Mouse (Mus musculus): ENCODE results near the gene Rnft2.
A peak's percentile ranks its signal among the peaks of the same experiment; 100 is the strongest.

Gene Rnft2

DNA sequence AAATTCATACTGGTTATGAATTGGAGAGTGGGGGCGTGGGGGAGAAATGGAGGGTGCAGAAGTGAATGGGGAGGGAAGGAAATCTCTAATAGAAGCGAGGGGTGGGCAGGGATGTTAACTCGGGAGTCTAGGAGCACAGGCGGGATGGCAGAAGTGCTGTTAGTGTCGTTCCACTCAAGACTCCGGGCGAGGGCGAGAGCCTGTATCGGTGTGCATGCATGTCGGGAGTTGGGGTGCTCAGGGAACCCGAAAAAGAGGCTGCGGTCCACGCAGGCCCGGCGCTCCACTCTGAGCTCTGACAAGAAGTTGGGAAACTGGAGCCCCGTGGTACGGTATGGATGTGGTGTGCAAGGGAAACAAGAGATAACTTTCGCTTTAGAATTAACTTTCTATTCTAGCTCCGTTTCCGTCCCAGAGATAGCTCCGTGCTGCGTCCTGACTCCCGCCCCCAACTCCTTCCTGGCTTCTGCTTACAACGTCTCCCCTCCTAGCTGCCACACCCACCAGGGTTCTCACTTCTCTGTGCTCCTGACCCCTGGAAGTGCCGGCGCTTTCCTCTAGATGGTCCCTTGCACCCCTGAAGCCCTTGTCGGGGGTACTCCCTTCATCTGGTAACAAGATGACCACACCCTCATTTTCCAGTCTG lies 72.7 kb downstream of the Rnft2 start:
- no peak for DNase-seq (ENCODE audit: low spot score)

DNA sequence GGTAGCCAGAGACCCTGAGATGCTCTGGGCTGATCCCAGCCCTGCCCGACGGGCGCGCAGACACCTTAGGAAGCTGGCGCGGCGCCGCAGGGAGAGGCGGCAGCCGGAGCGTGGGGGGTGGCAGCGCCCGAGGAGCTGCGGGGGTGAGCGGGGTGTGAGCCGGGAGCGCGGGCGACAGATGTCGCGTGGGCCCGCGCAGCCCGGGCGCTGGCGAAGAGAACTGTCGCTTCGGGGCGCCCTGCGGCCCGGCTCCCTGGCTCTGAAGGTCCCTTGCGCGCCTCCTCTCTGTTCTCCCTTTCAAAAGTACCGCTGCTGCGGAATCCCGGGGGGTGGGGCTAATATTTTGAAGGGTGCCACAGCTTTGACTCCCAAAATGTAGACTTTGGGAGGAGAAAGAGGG lies 73.3 kb downstream of the Rnft2 start:
- DNase-seq (ENCODE audit: low spot score) = no peak

DNA sequence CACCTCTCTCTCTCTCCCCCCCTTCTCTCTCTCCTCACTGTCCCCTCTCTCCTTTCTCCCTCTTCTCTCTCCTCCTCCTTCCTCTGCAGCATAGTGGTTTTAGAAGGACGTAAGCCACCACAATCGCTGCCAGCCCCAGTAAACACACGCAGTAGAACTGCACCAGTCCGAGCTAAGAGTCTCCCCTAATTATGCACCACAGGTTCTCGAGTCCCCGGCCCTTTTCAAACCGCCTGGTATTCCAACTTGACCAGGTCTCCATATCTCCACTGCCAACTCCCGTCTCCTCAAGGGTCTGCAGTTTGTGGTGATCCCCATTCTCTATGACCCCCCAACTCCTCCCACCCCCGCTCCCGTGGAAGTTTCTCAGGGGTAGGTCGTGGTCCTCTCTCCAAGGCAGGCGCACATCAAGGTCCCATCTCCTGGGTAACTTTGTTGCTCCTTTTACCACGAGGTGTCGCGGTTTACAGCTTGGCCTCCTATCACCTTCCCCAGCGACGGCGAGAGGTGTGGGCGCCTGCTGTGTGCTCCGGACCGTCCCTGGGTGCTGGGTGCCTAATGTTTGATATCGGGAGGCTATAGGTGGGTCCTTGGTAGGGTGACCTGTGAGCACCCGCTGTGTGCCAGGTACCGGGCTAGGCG lies 73.9 kb downstream of the Rnft2 start:
- no peak for DNase-seq (ENCODE audit: low spot score)

DNA sequence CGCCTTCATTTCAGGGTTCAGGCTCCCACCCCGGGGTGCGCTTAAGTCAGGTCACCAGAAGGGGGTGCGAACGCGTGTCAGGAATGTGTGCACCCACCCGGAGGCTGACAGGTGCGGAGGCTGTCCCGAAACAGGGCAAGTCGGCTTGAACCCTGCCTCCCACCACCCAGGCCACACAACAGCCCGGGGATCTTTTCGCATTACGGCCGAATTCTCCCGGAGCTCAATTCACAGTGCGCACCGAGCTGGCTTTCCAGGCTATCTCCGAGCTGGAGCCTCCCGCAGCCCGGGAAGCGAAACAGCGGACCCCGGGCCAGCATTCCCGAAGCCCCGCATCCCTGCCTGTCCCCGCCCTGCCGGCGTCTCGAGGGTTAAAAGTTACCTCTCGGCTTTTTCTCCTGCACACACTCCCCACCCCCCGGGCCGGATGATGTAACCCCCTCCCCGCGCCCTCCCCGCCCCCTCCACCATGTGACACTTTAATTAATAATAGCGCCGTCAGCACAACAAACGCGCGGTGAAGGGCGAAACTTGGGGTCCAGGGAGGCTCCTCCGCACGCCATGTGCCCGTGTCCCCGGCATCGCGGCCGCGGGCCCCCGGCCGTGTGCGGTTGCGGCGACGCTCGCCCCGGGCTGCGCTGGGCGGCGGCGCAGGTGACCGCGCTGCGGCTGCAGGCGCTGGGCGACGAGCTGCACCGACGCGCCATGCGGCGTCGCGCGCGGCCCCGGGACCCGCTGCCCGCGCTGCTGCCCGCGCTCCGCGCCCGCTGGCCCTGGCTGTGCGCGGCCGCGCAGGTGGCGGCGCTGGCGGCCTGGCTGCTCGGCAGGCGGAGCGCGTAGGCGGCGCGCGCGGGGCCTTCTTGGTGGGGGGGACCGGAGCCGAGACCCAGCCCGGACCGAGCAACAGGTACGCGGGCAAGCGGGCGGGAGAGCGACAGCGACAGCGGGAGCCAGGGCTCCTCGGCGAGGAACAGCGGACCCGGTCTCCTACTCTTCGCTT lies 75.4 kb downstream of the Rnft2 start:
- DNase-seq (ENCODE audit: low spot score) = no peak

DNA sequence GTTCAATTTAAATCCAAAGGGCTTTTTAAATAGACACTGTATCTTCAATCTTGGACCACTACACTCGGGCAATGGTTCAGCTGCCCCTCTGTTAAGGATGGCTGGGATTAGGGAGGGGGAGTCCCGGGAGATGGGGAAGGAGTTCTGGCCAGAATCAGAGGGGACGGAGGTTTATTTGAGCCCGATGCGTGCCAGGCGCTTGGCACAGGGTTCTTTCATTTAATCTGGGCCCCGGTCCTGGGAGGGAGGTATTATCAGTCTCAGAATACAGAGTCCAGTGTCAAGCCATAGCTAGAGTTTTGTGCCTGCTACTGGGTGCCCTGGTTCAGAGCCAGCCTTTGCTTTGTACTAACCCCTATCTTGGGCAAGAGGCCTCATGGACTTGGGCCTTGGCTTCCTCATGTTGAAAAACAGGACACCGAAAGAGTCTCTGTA lies 77.3 kb downstream of the Rnft2 start:
- DNase-seq (ENCODE audit: low spot score) = no peak

DNA sequence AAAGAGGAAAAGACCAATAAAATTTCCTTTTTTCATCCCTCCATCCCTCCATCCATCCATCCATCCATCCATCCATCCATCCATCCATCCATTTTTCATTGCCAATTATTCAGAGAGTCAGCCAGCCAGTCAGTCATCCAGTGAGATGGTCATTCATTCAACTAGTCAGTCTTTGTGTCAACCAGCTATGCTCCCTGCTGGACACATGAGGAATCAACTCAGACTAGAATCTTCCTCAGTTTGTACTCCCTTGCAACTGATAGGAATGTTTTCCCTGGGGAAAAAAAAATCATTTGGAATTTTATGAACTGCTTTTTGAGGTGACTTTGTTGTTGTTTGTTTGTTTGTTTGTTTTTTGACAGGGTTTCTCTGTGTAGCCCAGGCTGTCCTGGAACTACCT lies 79.5 kb downstream of the Rnft2 start:
- DNase-seq (ENCODE audit: low spot score) = no peak

DNA sequence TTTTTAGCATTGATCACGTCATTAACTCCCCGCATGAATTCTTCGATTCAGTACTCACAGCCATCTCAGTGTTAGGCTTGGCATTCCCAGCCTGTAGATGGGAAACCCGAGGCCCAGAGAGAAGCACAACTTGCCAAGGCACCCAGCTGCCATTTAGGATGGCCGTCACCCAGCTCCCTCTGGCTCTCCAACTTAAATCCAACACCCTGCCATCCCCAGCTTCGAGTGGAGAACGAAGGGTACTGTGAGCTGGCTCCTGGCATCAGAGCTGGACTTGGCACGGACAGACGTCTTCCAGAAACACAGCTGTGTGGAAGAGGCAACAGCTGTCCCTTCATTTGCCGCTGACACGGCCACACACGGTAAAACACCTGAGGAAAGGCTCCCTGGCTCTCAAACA lies 80.3 kb downstream of the Rnft2 start, which contains the start of gene Hrk:
Gene Hrk (plus strand): TSS at position 68 of the 400 bp plus-strand sequence.
- DNase-seq (ENCODE audit: low spot score) = no peak

DNA sequence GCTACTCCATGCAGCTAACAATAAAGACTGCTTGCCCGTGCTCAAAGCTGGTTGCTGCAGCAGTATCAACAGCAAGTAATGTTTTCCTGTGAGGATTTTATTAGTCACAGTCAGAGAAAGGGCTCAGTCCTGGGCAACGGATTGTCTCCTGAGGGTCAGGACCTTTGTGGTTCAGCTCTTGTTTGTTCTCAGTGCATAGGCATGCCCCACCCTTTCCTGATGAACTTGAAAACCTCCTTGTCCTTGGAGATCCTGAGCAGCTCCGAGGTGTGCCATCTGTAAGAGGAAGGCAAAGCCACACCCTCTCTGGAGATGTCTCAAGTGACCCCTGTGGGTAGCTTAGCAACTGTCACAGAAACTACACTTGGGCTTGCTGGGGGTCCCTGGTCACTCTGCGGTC lies 84.2 kb downstream of the Rnft2 start:
- DNase-seq (ENCODE audit: low spot score) = no peak

DNA sequence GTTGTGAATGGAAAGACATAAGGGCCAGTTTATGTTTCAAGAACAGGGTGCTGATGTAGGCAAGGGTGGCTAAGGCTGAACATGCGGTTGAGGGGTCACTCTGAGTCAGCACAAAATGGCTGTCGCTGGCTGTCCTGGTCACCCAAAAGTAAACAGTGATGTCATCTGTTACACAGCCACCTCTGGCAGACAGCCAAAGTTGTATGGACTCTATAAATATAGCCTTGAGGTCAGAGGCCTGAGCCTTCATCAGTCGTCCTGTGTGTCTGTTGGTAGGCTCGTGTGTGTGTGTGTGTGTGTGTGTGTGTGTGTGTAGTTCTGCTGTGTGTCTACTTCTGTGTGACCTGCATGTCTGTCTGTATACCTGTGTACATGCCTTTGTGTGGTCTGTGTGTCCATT lies 87.9 kb downstream of the Rnft2 start:
- DNase-seq (ENCODE audit: low spot score) = no peak

DNA sequence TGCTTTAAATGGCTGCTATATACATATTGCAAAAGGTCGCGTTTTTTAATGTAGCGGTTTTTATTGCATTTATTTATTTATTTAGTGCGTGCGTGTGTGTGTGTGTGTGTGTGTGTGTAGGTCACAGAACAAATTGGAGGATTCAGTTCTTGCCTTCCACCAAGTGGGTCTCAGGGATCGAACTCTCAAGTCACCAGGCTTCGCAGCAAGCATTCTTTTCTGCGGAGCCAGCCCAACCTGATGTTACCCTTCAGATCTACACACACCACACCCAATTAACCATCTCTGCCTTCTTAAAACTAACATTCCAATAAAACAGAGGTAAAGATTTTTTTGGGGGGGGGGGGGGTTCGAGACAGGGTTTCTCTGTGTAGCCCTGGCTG lies 89.4 kb downstream of the Rnft2 start:
- DNase-seq (ENCODE audit: low spot score) = no peak

DNA sequence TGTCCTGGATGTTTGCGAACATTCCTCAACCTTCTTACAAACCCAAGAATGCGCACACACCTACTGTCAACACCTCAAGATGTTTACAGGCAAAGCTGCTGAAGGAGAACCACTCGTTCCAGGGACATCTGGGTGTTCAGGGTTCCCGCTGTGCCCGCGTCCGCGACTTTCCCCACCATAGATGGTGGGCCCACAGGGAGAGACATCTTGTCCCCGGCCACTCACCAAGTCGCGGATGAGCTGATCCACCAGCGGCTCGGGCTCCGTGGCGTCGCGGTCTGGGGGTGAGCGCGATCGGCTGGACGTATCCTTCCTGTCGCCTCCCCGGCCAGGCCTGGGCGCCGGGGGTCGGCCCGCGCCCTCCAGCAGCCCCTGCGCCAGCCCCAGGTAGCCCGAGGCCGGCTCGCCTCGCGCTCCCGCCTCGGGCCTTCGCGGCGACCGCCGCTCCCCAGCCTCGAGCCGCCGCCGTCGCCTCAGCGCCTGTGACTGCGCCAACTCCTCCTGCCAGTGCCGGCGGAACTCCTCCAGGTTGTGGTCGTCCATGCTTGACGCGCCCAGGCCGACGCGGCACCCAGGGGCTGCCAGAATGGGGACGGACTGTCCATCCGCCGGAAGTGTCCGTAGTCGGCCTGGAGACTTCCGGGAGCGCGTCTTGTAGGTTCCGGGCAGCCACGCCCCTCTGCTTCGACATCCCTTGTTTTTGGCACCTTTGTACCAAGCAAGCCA lies 89.9 kb downstream of the Rnft2 start, which contains the start of gene Fbxw8:
Gene Fbxw8 (minus strand): TSS at position 626 of the 726 bp plus-strand sequence.
- peak; percentile 83 for DNase-seq (ENCODE audit: low spot score)

DNA sequence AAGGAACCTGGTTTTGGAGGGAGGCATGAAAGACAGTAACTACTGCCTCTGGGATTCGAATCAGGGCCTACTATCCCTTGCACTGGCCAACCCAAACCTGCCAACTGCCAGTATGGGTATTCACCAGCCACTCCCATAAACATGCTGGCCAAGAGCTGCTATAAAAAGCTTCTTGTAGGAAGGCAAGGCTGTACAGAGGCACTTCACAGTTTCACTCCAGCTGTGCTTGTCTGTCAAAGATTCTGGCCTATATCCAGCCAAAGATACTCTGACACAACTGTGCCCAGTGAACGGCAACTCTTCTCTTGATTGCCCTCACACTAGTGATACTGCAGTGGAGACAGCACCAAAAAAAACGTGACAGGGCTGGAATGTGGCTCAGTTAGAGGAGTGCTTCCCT lies 95.2 kb downstream of the Rnft2 start:
- no peak for DNase-seq (ENCODE audit: low spot score)

DNA sequence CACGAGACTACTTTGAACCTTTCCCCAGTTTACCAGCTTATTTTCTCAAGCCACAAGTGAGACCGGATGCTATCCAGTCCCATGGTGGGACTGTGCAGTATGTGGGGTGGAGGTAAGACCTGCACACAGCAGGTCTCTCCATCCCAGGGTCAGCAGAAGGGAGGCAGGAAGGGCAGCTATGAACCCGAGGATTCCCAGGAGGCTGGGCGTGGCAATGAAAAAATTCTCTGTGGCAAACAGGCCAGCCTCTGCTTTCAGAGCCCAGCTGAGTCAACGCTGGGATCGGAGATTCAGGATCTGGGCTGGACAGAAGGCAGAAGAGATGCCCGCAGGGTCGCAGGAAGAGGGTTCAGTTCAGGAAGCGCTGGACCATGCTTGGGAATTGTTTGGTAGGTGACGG lies 97.7 kb downstream of the Rnft2 start:
- no peak for DNase-seq (ENCODE audit: low spot score)

DNA sequence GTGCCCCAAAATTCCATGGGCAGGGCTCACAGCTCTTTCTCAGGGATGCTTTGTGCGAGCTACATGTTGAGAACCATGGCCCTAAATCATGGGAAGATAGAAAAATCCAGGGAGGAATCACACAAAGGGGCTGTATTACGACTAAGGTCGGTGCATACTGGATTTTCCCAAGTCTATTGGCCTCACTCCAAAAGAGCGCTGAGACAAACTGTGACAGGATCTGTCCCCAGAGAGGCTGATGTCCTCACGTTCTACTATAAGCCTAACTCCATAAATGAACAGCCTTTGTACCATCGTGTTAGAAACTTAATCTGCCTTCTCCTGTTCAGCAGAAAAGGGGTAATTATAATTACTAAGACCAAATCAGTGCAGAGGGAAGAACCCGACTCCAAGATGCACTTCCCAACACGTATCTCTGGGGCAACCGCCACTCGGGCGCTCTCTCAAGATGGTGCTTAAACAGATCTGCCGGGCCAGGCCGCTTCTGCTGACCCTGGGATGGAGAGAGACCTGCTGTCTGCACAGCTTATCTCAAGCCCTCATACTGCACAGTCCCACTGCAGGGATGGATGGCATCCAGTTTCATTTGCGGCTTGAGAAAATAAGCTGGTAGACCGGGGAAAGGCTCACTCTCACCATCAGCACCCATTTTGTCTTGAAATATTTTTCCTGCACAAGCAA lies 98.8 kb downstream of the Rnft2 start:
- DNase-seq (ENCODE audit: low spot score) = no peak

DNA sequence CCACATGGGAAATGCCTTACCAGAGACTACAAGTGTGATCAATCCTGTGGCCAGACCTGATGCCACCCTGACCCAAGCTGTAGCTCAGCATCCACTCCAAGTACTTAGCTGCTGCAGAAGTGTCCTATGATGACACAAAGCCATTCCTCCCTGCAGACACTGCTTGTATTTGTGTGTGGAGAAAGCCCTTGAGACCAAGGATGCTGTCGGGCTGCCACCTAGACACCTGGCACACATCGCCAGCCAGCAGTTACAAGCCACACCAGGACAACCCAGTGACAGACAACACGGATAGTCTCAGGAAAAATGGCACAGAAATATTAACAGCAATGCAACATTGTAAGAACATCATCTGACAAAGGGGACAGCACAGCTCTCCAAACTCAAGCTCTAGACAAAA lies 99.5 kb downstream of the Rnft2 start:
- DNase-seq (ENCODE audit: low spot score) = no peak

DNA sequence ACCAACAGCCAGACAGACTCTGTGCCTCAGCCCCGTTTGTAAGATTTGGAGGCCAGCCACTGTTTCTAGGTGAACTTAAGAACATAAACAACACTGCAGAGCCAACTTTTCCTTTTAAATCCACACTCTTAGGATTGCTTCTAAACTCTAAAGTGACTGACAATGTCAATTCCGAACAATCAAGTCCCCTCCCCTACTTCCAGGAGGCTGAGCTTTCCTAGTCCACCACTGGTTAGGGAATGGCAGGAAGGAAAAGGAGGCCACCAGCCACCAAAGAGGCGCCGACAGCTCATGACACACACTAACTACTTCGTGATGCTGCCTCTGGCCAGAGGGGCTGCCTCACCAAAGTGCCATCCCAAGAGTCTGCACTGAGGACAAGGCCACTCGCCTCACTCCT lies 100.1 kb downstream of the Rnft2 start:
- no peak for DNase-seq (ENCODE audit: low spot score)

DNA sequence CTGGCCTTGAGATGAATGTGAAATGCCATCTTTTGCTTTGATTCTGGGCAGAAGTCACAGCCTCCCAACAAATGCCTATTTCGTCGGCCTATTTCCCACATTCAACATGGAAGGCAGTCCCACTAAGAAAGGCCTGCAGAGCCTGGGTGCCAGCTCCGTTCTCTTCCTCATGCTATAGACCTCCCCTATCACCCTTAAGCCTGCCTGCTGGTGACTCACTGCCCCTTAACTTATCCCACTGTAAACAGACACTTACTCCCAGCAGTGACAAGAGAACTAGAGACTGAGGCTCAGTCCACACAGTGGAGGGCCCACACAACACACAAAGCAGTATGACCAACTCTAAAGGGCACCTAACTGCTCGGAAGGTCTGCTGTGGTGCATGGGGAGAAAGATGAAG lies 100.6 kb downstream of the Rnft2 start:
- no peak for DNase-seq (ENCODE audit: low spot score)

DNA sequence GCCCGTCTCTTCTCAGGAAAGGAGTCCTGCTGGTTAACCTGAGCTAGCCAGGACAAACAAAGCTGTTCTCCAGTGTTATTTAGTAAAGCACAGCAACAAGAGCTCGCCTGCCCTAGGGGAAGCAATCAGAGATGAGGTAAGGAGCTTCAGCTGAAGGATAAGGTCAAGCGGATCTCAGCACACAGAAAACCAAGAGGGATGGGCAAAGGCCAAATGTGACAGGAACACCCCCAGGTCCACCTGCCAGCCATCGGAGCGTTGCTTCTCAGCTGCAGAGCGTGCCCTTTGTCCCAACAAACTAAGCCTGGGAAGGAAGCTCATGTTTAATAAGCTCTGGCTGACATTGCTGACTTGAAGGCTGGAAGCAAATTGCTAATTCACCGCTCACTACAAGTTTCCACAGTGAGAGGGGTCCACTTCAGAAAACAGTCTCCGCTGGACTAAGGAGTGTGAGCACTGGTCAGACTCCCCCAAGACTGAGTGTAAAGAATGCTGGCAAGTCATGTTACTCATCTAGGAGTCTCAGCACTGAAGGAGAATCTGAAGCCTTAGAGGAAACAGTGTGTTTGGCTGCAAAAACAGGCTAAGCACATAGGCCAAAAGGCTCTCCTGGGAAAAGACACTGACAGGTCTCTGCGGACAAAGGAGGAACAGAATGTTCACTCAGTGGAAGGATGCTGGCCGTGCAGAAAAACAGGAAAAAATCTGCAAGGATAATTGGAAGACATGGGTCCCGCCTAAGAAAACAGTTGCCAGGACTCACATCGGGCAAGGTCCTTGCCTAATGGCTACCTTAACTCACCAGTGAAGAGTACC lies 101.5 kb downstream of the Rnft2 start:
- DNase-seq (ENCODE audit: low spot score) = no peak

DNA sequence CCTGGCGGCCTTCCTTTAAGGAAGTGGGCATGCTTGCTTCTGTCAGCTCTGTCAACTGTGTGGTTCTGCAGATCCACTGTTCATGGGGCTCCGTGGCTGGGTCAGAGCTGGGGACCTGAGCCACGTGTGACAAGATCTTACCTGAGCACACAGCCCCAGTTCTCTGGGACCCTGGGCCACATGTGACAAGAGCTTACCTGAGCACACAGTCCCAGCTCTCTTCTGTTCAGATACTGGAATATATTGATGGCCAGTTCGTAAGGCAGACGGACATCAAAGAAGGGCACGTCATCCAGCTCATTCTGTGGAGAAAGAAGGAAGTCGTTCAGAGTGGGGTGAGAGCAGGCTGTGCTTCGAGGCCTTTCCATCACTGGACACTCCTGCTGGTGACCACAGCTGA lies 102.4 kb downstream of the Rnft2 start:
- no peak for DNase-seq (ENCODE audit: low spot score)
